In genomic region chr12:83487476-83487991, GRCm38 (mm10) we compare ENCODE assay signal across 8 mouse cellular contexts. TPM values are rescaled to one million over a fixed set of nuclear protein-coding genes. Genes with fewer than 3 reads are reported as not detected.
DNase-seq lines count a peak whose midpoint lies in the region; ATAC-seq lines count a peak whose summit lies in the region.

TSS of gene Dpf3 (minus strand) at chr12:83487716.

- 0 out of 2 replicates have a peak, but pooled peaks cover 6% of the 10 kb centered on the region for H3K27me3 ChIP-seq in hindbrain, embryonic 13.5 days

- no peaks in the 10 kb centered on the region for H3K36me3 ChIP-seq in hindbrain, embryonic 13.5 days

- H3K4me2 ChIP-seq in hindbrain, embryonic 13.5 days, result peak within 1 kb of the TSS; percentile 96

- peak within 1 kb of the TSS; percentile 95 for H3K27ac ChIP-seq in hindbrain, embryonic 13.5 days

- H3K9ac ChIP-seq in hindbrain, embryonic 13.5 days, result peak within 1 kb of the TSS; percentile 90

- peaks cover 31% of the 10 kb centered on the region for H3K4me1 ChIP-seq in hindbrain, embryonic 13.5 days (replicated peaks)

- peak; percentile 93 for ATAC-seq in hindbrain, embryonic 13.5 days (ENCODE audit: low FRiP score)

- H3K4me3 ChIP-seq in hindbrain, embryonic 13.5 days, result peak within 1 kb of the TSS; percentile 85

- no peaks in the 10 kb centered on the region for H3K9me3 ChIP-seq in hindbrain, embryonic 13.5 days

- WGBS in hindbrain, embryonic 13.5 days, result under 1% methylated on average over 31 of the region's 31 CpGs

- DNase-seq in NIH3T3 (ENCODE audit: low read depth), result peak; percentile 95
- peak; percentile 100 for DNase-seq in cerebellum, postnatal 10 days
- DNase-seq in frontal cortex, postnatal 10 days (ENCODE audit: low spot score in 2 of 2), result peak; percentile 92 to 95
- peak; percentile 93 to 98 for DNase-seq in layer of hippocampus, postnatal 25 days (ENCODE audit: extremely low spot score in 1 of 2, low spot score in 1 of 2)
- peak; percentile 99 for DNase-seq in lung, postnatal 25 days (ENCODE audit: low spot score)
- DNase-seq in retina, embryonic 14.5 days (ENCODE audit: low spot score), result peak; percentile 98
- peak; percentile 91 for DNase-seq in thymus, postnatal 4 days

RNA-seq across cellular contexts. Expression of gene Dpf3, which starts in this region (rescaled TPM):
- polyA plus RNA-seq in hindbrain, embryonic 13.5 days (2015; fragmentation: Nextera tagmentation; extraction: Ambion mirVana), result 26.9 and 27.7 TPM in 2 replicates
- 10 to 100 TPM; 21.2 to 28.7 TPM for total RNA-seq in layer of hippocampus, postnatal 25 days (2021)

Comparison
In these comparisons a context has a peak if more than half of its experiments do, and no peak if none do; other contexts are left out.
1. Peak in every context shown above with its lines: DNase-seq, ATAC-seq, H3K4me3 ChIP-seq and H3K27ac ChIP-seq.